ENCODE assay signal across 16 mouse cellular contexts in genomic region chr3:157763487-157764199, GRCm38 (mm10).
DNase-seq lines count a peak whose midpoint lies in the region; ATAC-seq and TF ChIP-seq lines count a peak whose summit lies in the region.
"Had no signal": no experiment of that assay in that cellular context is flagged by ENCODE, and none has a peak within 500 bp of the region (broad histone marks: within the 10 kb centered on the region; RNA-seq: fewer than 3 reads in every experiment).

No protein-coding gene starts in this region.

- TF ChIP-seq EP300 in heart, postnatal 0 days (IDR thresholded peaks at IDR 0.05; ENCODE audit: low read depth) = no peak

- no peaks in the 10 kb centered on the region for H3K36me3 ChIP-seq in heart, postnatal 0 days (replicated peaks; ENCODE audit: control insufficient read depth, insufficient read depth, low read length)
- no peaks in the 10 kb centered on the region for H3K36me3 ChIP-seq in midbrain, postnatal 0 days (ENCODE audit: insufficient read depth, low read length)
- no peaks in the 10 kb centered on the region for H3K36me3 ChIP-seq in midbrain, embryonic 13.5 days
- H3K36me3 ChIP-seq: limb, embryonic 13.5 days; midbrain, embryonic 10.5 days had no signal

- 17% methylated on average over 6 of the region's 6 CpGs for WGBS in heart, postnatal 0 days
- WGBS in midbrain, postnatal 0 days = 38% methylated on average over 6 of the region's 6 CpGs
- 48% methylated on average over 6 of the region's 6 CpGs for WGBS in midbrain, embryonic 13.5 days

- no peaks in the 10 kb centered on the region for H3K9me3 ChIP-seq in heart, postnatal 0 days (replicated peaks; ENCODE audit: control insufficient read depth, low read length)
- H3K9me3 ChIP-seq in midbrain, postnatal 0 days (ENCODE audit: low read length) = no peaks in the 10 kb centered on the region
- no peaks in the 10 kb centered on the region for H3K9me3 ChIP-seq in midbrain, embryonic 13.5 days
- H3K9me3 ChIP-seq: forebrain, embryonic 13.5 days; limb, embryonic 13.5 days; midbrain, embryonic 10.5 days had no signal

- H3K27ac ChIP-seq in heart, postnatal 0 days (ENCODE audit: low read depth) = peak overlapping the region; percentile 51; the same call in 1 of the 2 replicates
- no peak overlapping the region for H3K27ac ChIP-seq in midbrain, postnatal 0 days (ENCODE audit: low read depth, low read length)
- H3K27ac ChIP-seq in midbrain, embryonic 13.5 days = no peak overlapping the region
- H3K27ac ChIP-seq: forebrain, embryonic 13.5 days; left cerebral cortex, adult 2 months; limb, embryonic 13.5 days; midbrain, embryonic 10.5 days had no signal

- H3K27me3 ChIP-seq in heart, postnatal 0 days (ENCODE audit: control insufficient read depth, insufficient read depth, low read length) = no peaks in the 10 kb centered on the region
- H3K27me3 ChIP-seq in midbrain, postnatal 0 days (ENCODE audit: insufficient read depth, low read length) = no peaks in the 10 kb centered on the region
- H3K27me3 ChIP-seq in midbrain, embryonic 13.5 days = no peaks in the 10 kb centered on the region
- H3K27me3 ChIP-seq: forebrain, embryonic 13.5 days; limb, embryonic 13.5 days had no signal

- H3K9ac ChIP-seq in heart, postnatal 0 days (replicated peaks; ENCODE audit: low read depth, low read length) = no peak overlapping the region
- no peak overlapping the region for H3K9ac ChIP-seq in midbrain, postnatal 0 days (replicated peaks; ENCODE audit: low read length, poor library complexity, severe bottlenecking)
- no peak overlapping the region for H3K9ac ChIP-seq in midbrain, embryonic 13.5 days (replicated peaks)
- H3K9ac ChIP-seq: forebrain, embryonic 13.5 days; limb, embryonic 13.5 days; liver, postnatal 0 days had no signal

- TF ChIP-seq CTCF in heart, postnatal 0 days (IDR thresholded peaks at IDR 0.05; ENCODE audit: low read depth) = no peak
- no peak for TF ChIP-seq CTCF in midbrain, postnatal 0 days (IDR thresholded peaks at IDR 0.05)

- no peak for ATAC-seq in heart, postnatal 0 days (ENCODE audit: insufficient read depth, low read depth)
- ATAC-seq in midbrain, postnatal 0 days (ENCODE audit: low FRiP score) = no peak
- no peak for ATAC-seq in midbrain, embryonic 13.5 days
- ATAC-seq in common myeloid progenitor, adult 5-6 weeks (replicated peaks; ENCODE audit: low read depth, poor library complexity, severe bottlenecking) = peak; percentile 45; the same call in 1 of the 2 replicates
- no peak for ATAC-seq in erythroblast, adult 5-6 weeks (replicated peaks; ENCODE audit: low FRiP score, poor library complexity, severe bottlenecking)
- ATAC-seq: forebrain, embryonic 13.5 days; hindbrain, embryonic 16.5 days; liver, postnatal 0 days had no signal

- no peak for DNase-seq in heart, postnatal 0 days (ENCODE audit: low spot score)
- DNase-seq in heart, postnatal 36 days = no peak
- peak; percentile 10 for DNase-seq in midbrain, postnatal 0 days (ENCODE audit: low spot score)
- peak; percentile 1 for DNase-seq in skeletal muscle tissue, adult 2 months (ENCODE audit: low read depth, low spot score)
- DNase-seq: cerebellum, adult 11-12 months; kidney, adult 8-10 months; liver, postnatal 0 days; thymus, postnatal 25 days had no signal

- intact Hi-C loops in heart, postnatal 36 days (cut with DNase I) = no loop called here

- H3K4me1 ChIP-seq in heart, postnatal 0 days (ENCODE audit: control insufficient read depth, insufficient read depth) = peaks cover 9% of the 10 kb centered on the region
- H3K4me1 ChIP-seq in midbrain, postnatal 0 days (ENCODE audit: insufficient read depth, low read length) = no peaks in the 10 kb centered on the region
- H3K4me1 ChIP-seq in midbrain, embryonic 13.5 days (replicated peaks) = 0 out of 2 replicates have a peak, but pooled peaks cover 3% of the 10 kb centered on the region
- H3K4me1 ChIP-seq: forebrain, embryonic 13.5 days; limb, embryonic 13.5 days; midbrain, embryonic 10.5 days had no signal

- H3K4me3 ChIP-seq in heart, postnatal 0 days (ENCODE audit: low read depth, low read length) = no peak overlapping the region
- no peak overlapping the region for H3K4me3 ChIP-seq in midbrain, postnatal 0 days (ENCODE audit: low read depth, low read length)
- H3K4me3 ChIP-seq in midbrain, embryonic 13.5 days (replicated peaks) = no peak overlapping the region
- H3K4me3 ChIP-seq: forebrain, embryonic 13.5 days; left cerebral cortex, adult 2 months; limb, embryonic 13.5 days; midbrain, embryonic 10.5 days had no signal

- H3K4me2 ChIP-seq in heart, postnatal 0 days (ENCODE audit: low read depth, low read length) = no peak overlapping the region
- no peak overlapping the region for H3K4me2 ChIP-seq in midbrain, postnatal 0 days (ENCODE audit: low read depth, low read length, poor library complexity, severe bottlenecking)
- no peak overlapping the region for H3K4me2 ChIP-seq in midbrain, embryonic 13.5 days (replicated peaks)
- H3K4me2 ChIP-seq: forebrain, embryonic 13.5 days; limb, embryonic 13.5 days had no signal

Comparison
In these comparisons a context has a peak if more than half of its experiments do, and no peak if none do; other contexts are left out.
1. DNase-seq: peak in midbrain, postnatal 0 days (single experiment) and skeletal muscle tissue, adult 2 months (single experiment); none in heart, postnatal 0 days (single experiment) and heart, postnatal 36 days (0 of 2).